In genomic region chr7:113879085-113879501, GRCm38 (mm10) we compare ENCODE assay signal across 17 mouse cellular contexts.
DNase-seq lines count a peak whose midpoint lies in the region; ATAC-seq and TF ChIP-seq lines count a peak whose summit lies in the region.
"Had no signal": no experiment of that assay in that cellular context is flagged by ENCODE, and none has a peak within 500 bp of the region (broad histone marks: within the 10 kb centered on the region; RNA-seq: fewer than 3 reads in every experiment).

No protein-coding gene starts in this region.

- no peaks in the 10 kb centered on the region for H3K4me1 ChIP-seq in forebrain, embryonic 14.5 days (ENCODE audit: control insufficient read depth, insufficient read depth, low read length)
- peaks cover 2% of the 10 kb centered on the region; the same call in 1 of the 2 replicates for H3K4me1 ChIP-seq in forebrain, embryonic 11.5 days (replicated peaks; ENCODE audit: control insufficient read depth, insufficient read depth, low read length)
- peaks cover 5% of the 10 kb centered on the region; the same call in 1 of the 2 replicates for H3K4me1 ChIP-seq in embryonic facial prominence, embryonic 10.5 days
- H3K4me1 ChIP-seq in hindbrain, postnatal 0 days (ENCODE audit: insufficient read depth, low read length) = peaks cover 3% of the 10 kb centered on the region; the same call in 1 of the 2 replicates
- peaks cover 4% of the 10 kb centered on the region for H3K4me1 ChIP-seq in neural tube, embryonic 14.5 days (ENCODE audit: control insufficient read depth, insufficient read depth, low read length)
- H3K4me1 ChIP-seq: limb, embryonic 12.5 days had no signal

- H3K4me3 ChIP-seq in forebrain, embryonic 14.5 days (ENCODE audit: low read depth, low read length) = no peak overlapping the region
- H3K4me3 ChIP-seq in forebrain, embryonic 11.5 days (ENCODE audit: low read depth, low read length) = no peak overlapping the region
- H3K4me3 ChIP-seq in embryonic facial prominence, embryonic 10.5 days = no peak overlapping the region
- H3K4me3 ChIP-seq in hindbrain, postnatal 0 days (ENCODE audit: low read length) = no peak overlapping the region
- no peak overlapping the region for H3K4me3 ChIP-seq in neural tube, embryonic 14.5 days (ENCODE audit: low read depth, low read length)
- H3K4me3 ChIP-seq: embryonic facial prominence, embryonic 13.5 days; heart, embryonic 12.5 days; layer of hippocampus, adult 2 months; limb, embryonic 12.5 days had no signal

- H3K9me3 ChIP-seq in forebrain, embryonic 14.5 days (replicated peaks; ENCODE audit: control insufficient read depth, low read length) = no peaks in the 10 kb centered on the region; the same call in 1 of the 2 replicates
- H3K9me3 ChIP-seq in forebrain, embryonic 11.5 days (ENCODE audit: control insufficient read depth, low read length) = no peaks in the 10 kb centered on the region
- no peaks in the 10 kb centered on the region for H3K9me3 ChIP-seq in embryonic facial prominence, embryonic 10.5 days
- no peaks in the 10 kb centered on the region for H3K9me3 ChIP-seq in hindbrain, postnatal 0 days (ENCODE audit: low read length)
- H3K9me3 ChIP-seq in neural tube, embryonic 14.5 days (ENCODE audit: control insufficient read depth, low read length) = no peaks in the 10 kb centered on the region
- H3K9me3 ChIP-seq: embryonic facial prominence, embryonic 13.5 days; limb, embryonic 12.5 days had no signal

- DNase-seq in forebrain, embryonic 14.5 days (ENCODE audit: low spot score) = peak; percentile 33
- DNase-seq in forebrain, embryonic 11.5 days (ENCODE audit: low spot score) = no peak
- DNase-seq in embryonic facial prominence, embryonic 10.5 days (ENCODE audit: low spot score) = peak; percentile 18
- peak; percentile 60 for DNase-seq in hindbrain, postnatal 0 days (ENCODE audit: low spot score)
- no peak for DNase-seq in left cerebral cortex, postnatal 14 days (ENCODE audit: low spot score in 2 of 2)
- DNase-seq: adrenal gland, postnatal 14 days; cerebellum, adult 2 months; heart, postnatal 36 days; thymus, postnatal 36 days had no signal

- TF ChIP-seq CTCF in hindbrain, postnatal 0 days (IDR thresholded peaks at IDR 0.05; ENCODE audit: low read depth) = no peak

- 34% methylated on average over 7 of the region's 7 CpGs for WGBS in forebrain, embryonic 14.5 days
- WGBS in forebrain, embryonic 11.5 days = 50% methylated on average over 7 of the region's 7 CpGs
- WGBS in embryonic facial prominence, embryonic 10.5 days = 69% methylated on average over 7 of the region's 7 CpGs
- 52% methylated on average over 7 of the region's 7 CpGs for WGBS in hindbrain, postnatal 0 days
- 43% methylated on average over 7 of the region's 7 CpGs for WGBS in neural tube, embryonic 14.5 days

- no peaks in the 10 kb centered on the region for H3K36me3 ChIP-seq in forebrain, embryonic 14.5 days (ENCODE audit: control insufficient read depth, insufficient read depth, low read length)
- no peaks in the 10 kb centered on the region for H3K36me3 ChIP-seq in forebrain, embryonic 11.5 days (ENCODE audit: control insufficient read depth, insufficient read depth, low read length)
- no peaks in the 10 kb centered on the region for H3K36me3 ChIP-seq in embryonic facial prominence, embryonic 10.5 days (replicated peaks)
- H3K36me3 ChIP-seq in hindbrain, postnatal 0 days (ENCODE audit: insufficient read depth, low read length) = no peaks in the 10 kb centered on the region
- no peaks in the 10 kb centered on the region for H3K36me3 ChIP-seq in neural tube, embryonic 14.5 days (ENCODE audit: control insufficient read depth, insufficient read depth, low read length)
- H3K36me3 ChIP-seq: embryonic facial prominence, embryonic 13.5 days; heart, embryonic 12.5 days; limb, embryonic 12.5 days had no signal

- no peak overlapping the region for H3K9ac ChIP-seq in forebrain, embryonic 14.5 days (ENCODE audit: low read length)
- no peak overlapping the region for H3K9ac ChIP-seq in forebrain, embryonic 11.5 days (ENCODE audit: low read length)
- H3K9ac ChIP-seq in hindbrain, postnatal 0 days (replicated peaks; ENCODE audit: low read length) = no peak overlapping the region
- no peak overlapping the region for H3K9ac ChIP-seq in neural tube, embryonic 14.5 days (replicated peaks; ENCODE audit: low read depth, low read length)
- H3K9ac ChIP-seq: embryonic facial prominence, embryonic 13.5 days; heart, embryonic 12.5 days; limb, embryonic 12.5 days; liver, embryonic 14.5 days had no signal

- H3K27ac ChIP-seq in forebrain, embryonic 14.5 days (ENCODE audit: low read depth, low read length) = no peak overlapping the region
- no peak overlapping the region for H3K27ac ChIP-seq in forebrain, embryonic 11.5 days (ENCODE audit: low read depth, low read length)
- H3K27ac ChIP-seq in embryonic facial prominence, embryonic 10.5 days (replicated peaks) = no peak overlapping the region
- H3K27ac ChIP-seq in hindbrain, postnatal 0 days = no peak overlapping the region; the same call in 1 of the 2 replicates
- peak overlapping the region; percentile 36; the same call in 1 of the 2 replicates for H3K27ac ChIP-seq in neural tube, embryonic 14.5 days (ENCODE audit: low read depth, low read length)
- H3K27ac ChIP-seq: embryonic facial prominence, embryonic 13.5 days; layer of hippocampus, adult 2 months; limb, embryonic 12.5 days; liver, embryonic 14.5 days had no signal

- intact Hi-C loops in left cerebral cortex, postnatal 14 days (cut with DNase I) = no loop called here

- no peaks in the 10 kb centered on the region for H3K27me3 ChIP-seq in forebrain, embryonic 14.5 days (replicated peaks; ENCODE audit: control insufficient read depth, insufficient read depth, low read length)
- H3K27me3 ChIP-seq in forebrain, embryonic 11.5 days (ENCODE audit: control insufficient read depth, insufficient read depth, low read length) = no peaks in the 10 kb centered on the region
- no peaks in the 10 kb centered on the region for H3K27me3 ChIP-seq in embryonic facial prominence, embryonic 10.5 days (replicated peaks; ENCODE audit: low read depth, poor library complexity, severe bottlenecking)
- no peaks in the 10 kb centered on the region for H3K27me3 ChIP-seq in hindbrain, postnatal 0 days (ENCODE audit: insufficient read depth, low read length)
- H3K27me3 ChIP-seq in neural tube, embryonic 14.5 days (ENCODE audit: control insufficient read depth, insufficient read depth, low read length) = no peaks in the 10 kb centered on the region
- H3K27me3 ChIP-seq: embryonic facial prominence, embryonic 13.5 days; heart, embryonic 12.5 days; limb, embryonic 12.5 days had no signal

- ATAC-seq in forebrain, embryonic 14.5 days = no peak
- no peak for ATAC-seq in forebrain, embryonic 11.5 days (replicated peaks; ENCODE audit: low FRiP score)
- ATAC-seq in hindbrain, postnatal 0 days = peak; percentile 61; the same call in 1 of the 2 replicates
- ATAC-seq in neural tube, embryonic 14.5 days (ENCODE audit: low read depth) = peak; percentile 17; the same call in 1 of the 2 replicates
- ATAC-seq in cerebellum, adult (ENCODE audit: insufficient number of reproducible peaks, low FRiP score, low TSS enrichment) = no peak
- ATAC-seq: intestine, postnatal 0 days had no signal

- H3K4me2 ChIP-seq in forebrain, embryonic 14.5 days (ENCODE audit: low read length) = no peak overlapping the region
- no peak overlapping the region for H3K4me2 ChIP-seq in forebrain, embryonic 11.5 days (ENCODE audit: low read depth, low read length, severe bottlenecking)
- no peak overlapping the region for H3K4me2 ChIP-seq in hindbrain, postnatal 0 days (ENCODE audit: low read depth, low read length)
- no peak overlapping the region for H3K4me2 ChIP-seq in neural tube, embryonic 14.5 days (ENCODE audit: low read depth, low read length)
- H3K4me2 ChIP-seq: embryonic facial prominence, embryonic 13.5 days; heart, embryonic 12.5 days; limb, embryonic 12.5 days had no signal

Comparison
In these comparisons a context has a peak if more than half of its experiments do, and no peak if none do; other contexts are left out.
1. DNase-seq: peak in forebrain, embryonic 14.5 days (single experiment), embryonic facial prominence, embryonic 10.5 days (single experiment) and hindbrain, postnatal 0 days (single experiment); none in forebrain, embryonic 11.5 days (single experiment) and left cerebral cortex, postnatal 14 days (0 of 2).
2. ATAC-seq: peak in hindbrain, postnatal 0 days (single experiment) and neural tube, embryonic 14.5 days (single experiment); none in forebrain, embryonic 14.5 days (single experiment), forebrain, embryonic 11.5 days (single experiment) and cerebellum, adult (single experiment).